ENCODE assay signal across 8 mouse cellular contexts in genomic region chr11:106272644-106273310, GRCm38 (mm10). TPM values are rescaled to one million over a fixed set of nuclear protein-coding genes. Genes with fewer than 3 reads are reported as not detected.
A peak's percentile ranks its signal among the peaks of the same experiment; 100 is the strongest.
DNase-seq lines count a peak whose midpoint lies in the region; ATAC-seq lines count a peak whose summit lies in the region.

Smarcd2 (minus strand) TSS chr11:106272972.

- H3K4me3 ChIP-seq in hindbrain, embryonic 11.5 days (ENCODE audit: low read depth, low read length): peak within 1 kb of the TSS; percentile 99

- under 1% methylated on average over 57 of the region's 72 CpGs for WGBS in hindbrain, embryonic 11.5 days

- H3K4me1 ChIP-seq in hindbrain, embryonic 11.5 days (replicated peaks; ENCODE audit: control insufficient read depth, insufficient read depth, low read length): peaks cover 17% of the 10 kb centered on the region

- no peaks in the 10 kb centered on the region for H3K9me3 ChIP-seq in hindbrain, embryonic 11.5 days (ENCODE audit: control insufficient read depth, low read length)

- peak within 1 kb of the TSS; percentile 92 for H3K27ac ChIP-seq in hindbrain, embryonic 11.5 days (ENCODE audit: low read depth, low read length)

- peak; percentile 99 for DNase-seq in Muller cell, postnatal 12 days (ENCODE audit: inconsistent ontology term)
- DNase-seq in cerebellum, adult 9-11 months: peak; percentile 100
- DNase-seq in frontal cortex, adult 2 months (ENCODE audit: extremely low spot score in 1 of 2, low spot score in 1 of 2): peak; percentile 98 to 99
- peak; percentile 99 for DNase-seq in hindbrain, embryonic 11.5 days (ENCODE audit: low spot score)
- DNase-seq in layer of hippocampus, postnatal 10 days (ENCODE audit: low spot score in 2 of 2): peak; percentile 98
- DNase-seq in lung, postnatal 10 days: peak; percentile 100
- DNase-seq in ovary, postnatal 36 days (ENCODE audit: low spot score): peak; percentile 100
- DNase-seq in thymus, postnatal 25 days: peak; percentile 99

- no peaks in the 10 kb centered on the region for H3K27me3 ChIP-seq in hindbrain, embryonic 11.5 days (ENCODE audit: control insufficient read depth, insufficient read depth, low read length)

- H3K9ac ChIP-seq in hindbrain, embryonic 11.5 days (ENCODE audit: low read depth, low read length): peak within 1 kb of the TSS; percentile 97

- peak within 1 kb of the TSS; percentile 77 for H3K4me2 ChIP-seq in hindbrain, embryonic 11.5 days (replicated peaks; ENCODE audit: low read depth, low read length)

- no peaks in the 10 kb centered on the region for H3K36me3 ChIP-seq in hindbrain, embryonic 11.5 days (ENCODE audit: control insufficient read depth, insufficient read depth, low read length)

- ATAC-seq in hindbrain, embryonic 11.5 days (ENCODE audit: low FRiP score): peak; percentile 94

RNA-seq across cellular contexts. Expression of gene Smarcd2, which starts in this region (rescaled TPM):
- 32.1 and 33.5 TPM in 2 replicates for polyA plus RNA-seq in frontal cortex, adult 2 months (2012; rRNA removed)
- polyA plus RNA-seq in hindbrain, embryonic 11.5 days (2014; fragmentation: Nextera tagmentation; extraction: Ambion mirVana): 31.6 and 33.2 TPM in 2 replicates
- total RNA-seq in layer of hippocampus, postnatal 10 days (2021): 10 to 100 TPM; 22.0 to 23.0 TPM

Comparison
In these comparisons a context has a peak if more than half of its experiments do, and no peak if none do; other contexts are left out.
1. Peak in every context shown above with its lines: DNase-seq, ATAC-seq, H3K4me3 ChIP-seq and H3K27ac ChIP-seq.